Mouse (Mus musculus) cerebellum, adult 11 months (tissue): ENCODE data around the gene Utp6.
"Not testable (repeated sequence)": the region's sequence is repeated elsewhere in the genome, so short reads cannot be mapped to it uniquely, and the experiment has no call there.

Experiments
- DNase-seq: peaks from one replicate; pipeline ENCODE4 v3.0.0; 2022

The Utp6 gene

DNA sequence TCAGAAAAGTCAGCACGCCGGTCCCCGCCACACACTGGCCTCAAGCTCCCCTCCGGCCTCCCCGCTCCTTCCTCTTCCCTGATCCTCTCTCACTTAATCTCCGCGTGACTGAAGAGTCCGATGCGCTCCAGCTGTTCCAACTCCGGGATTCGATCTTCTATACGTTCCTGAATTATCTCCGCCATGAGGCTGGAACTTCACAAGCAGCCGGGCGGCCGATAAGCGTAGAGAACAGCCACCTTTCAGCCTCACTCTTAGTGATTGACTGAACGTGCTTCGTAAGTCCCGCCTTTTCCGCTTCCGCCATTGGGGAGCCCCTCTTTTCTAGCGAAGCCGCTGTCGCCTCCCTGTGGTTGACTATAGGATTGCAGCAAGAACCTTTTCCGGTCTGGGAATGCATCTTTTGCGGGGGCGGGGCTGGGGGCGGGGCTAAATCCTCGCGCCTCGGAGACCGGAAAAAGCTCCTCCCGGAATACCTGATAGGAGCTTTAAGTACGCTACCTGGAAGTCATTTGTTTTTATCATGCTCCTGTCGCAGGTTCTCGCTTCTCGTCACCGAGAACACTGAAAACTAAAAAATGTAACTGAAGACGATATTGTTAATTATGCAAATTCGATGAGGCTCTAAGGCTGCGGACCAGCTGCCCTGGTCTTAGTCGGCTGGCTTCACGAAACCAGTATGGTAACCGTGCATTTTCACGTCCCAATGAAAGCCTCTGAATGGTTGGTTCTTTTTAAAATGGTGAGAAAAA lies at the start of gene Utp6:
Gene Utp6 (minus strand): TSS at position 266 of the 752 bp plus-strand sequence.
- peak; percentile 98 for DNase-seq

GRCm38 (mm10) chr11:79994271-79994988 lies 32.2 kb upstream of the Utp6 start:
- DNase-seq, result no peak

DNA sequence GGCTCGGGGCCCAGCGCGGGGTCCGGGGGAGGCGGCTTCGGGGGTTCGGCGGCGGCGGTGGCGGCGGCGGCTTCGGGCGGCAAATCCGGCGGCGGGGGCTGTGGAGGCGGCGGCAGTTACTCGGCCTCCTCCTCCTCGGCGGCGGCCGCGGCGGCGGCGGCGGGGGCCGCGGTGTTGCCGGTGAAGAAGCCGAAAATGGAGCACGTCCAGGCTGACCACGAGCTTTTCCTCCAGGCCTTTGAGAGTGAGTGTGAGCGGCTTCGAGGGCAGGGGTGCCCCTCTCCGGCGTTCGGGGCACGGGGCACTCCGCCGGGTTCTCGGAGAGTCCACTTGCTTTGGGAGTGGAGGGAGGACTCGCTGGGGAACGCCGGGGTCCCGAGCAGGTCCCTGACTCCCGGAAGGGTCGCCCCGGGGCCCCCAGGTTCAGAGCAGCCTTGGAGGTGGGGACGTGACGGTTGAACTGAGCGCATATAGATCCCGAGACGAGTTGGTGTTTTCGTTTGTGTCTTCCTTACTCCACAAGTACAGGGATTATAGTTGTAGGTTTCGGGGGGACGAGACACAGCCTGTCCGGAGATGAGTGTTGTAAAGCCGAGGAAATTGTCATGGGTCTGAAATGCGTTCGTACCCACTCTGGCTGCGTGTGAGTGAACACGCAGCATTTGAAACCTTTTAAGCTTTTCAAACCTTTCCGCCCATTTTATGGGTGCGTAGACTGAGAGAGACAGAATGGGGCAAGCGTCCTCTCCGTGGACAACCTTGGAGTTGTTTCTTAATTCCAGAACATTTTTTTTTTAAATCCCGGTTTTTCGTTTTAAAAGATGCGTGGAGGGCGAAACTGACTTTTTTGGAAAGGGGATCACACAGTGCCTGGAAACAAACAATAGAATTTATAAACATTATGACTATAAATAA lies 31.4 kb upstream of the Utp6 start:
- no peak for DNase-seq

GRCm38 (mm10) chr11:79992592-79993355 lies 30.6 kb upstream of the Utp6 start, which contains the start of gene Suz12:
Suz12 (plus strand) TSS chr11:79993106.
- DNase-seq, result peak; percentile 94

GRCm38 (mm10) chr11:79992035-79992591 lies 29.9 kb upstream of the Utp6 start:
- DNase-seq, result no peak

DNA sequence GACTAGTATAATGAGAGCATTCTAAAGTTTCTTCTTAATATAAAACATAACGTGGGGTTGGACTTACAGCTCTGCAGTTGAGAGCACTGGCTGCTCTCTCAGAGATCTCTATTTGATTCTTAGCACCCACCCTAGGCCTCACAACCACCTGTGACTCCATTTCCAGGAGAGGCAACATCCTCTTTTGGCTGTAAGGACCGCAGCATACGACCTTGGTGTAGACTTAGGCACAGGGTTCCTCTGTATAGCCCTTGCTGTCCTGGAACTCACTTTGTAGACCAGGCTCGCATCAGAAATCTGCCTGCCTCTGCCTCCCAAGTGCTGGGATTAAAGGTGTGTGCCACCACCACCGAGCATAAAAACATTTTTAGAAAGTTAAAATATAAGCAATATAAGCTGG lies 29.4 kb upstream of the Utp6 start:
- no peak for DNase-seq

DNA sequence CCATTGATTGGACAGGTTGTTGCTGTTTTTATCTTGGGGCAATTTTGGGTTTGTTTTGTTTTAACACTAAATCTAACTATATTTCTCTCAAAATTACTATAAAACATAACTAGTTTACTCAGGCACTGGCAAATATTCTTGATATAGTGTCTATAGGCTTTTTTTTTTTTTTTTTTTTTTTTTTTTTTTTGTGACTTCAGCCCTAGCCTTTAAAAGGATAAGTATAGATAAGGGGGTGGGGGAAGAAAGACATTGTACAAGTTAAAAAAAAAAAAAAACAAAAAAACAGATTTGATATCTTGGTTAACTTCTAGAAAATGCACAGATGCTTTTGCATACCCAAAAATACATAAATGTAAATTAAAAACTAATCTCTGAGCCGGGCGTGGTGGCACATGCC lies 27.9 kb upstream of the Utp6 start:
- DNase-seq, result no peak

GRCm38 (mm10) chr11:79987896-79988295 lies 25.7 kb upstream of the Utp6 start:
- DNase-seq, result no peak

- DNase-seq, result no peak
Measured at GRCm38 (mm10) chr11:79986886-79987285, 24.7 kb upstream of the Utp6 start.

DNA sequence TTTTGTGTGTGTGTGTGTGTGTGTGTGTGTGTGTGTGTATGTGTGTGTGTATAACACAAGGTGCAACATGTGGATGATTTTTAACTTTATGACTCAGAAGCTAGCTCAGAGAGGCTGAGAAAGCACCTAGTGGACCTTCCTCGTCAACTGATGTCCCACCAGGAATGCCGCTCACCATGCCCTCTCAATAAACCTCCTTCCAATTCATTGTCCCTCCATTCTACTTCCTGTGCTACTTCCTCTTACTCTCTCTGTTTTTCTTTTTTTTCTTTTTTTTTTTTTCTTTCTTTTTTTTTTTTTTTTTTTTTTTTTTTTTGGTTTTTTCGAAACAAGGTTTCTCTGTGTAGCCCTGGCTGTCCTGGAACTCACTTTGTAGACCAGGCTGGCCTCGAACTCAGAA lies 15.6 kb upstream of the Utp6 start:
- DNase-seq, result not testable (repeated sequence)

GRCm38 (mm10) chr11:79977061-79977460 lies 14.9 kb upstream of the Utp6 start:
- not testable (repeated sequence) for DNase-seq

DNA sequence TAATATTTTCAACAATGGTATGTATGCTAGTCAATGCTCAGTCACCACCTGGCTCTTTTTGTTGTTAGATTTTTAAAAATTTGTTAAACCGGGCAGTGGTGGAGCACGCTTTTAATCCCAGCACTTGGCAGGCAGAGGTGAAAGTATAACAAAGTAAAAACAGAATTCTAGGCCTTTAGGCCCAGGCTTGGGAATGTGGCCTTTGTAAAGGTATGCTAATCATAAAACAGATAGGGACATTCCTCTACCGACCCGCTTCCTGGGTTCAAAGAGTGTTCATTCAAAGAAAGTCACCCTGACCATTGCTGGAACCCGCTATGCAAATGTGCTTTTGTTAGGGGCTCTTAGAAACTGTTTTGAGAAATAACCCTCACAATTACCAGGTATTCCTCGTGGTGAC lies 14.5 kb upstream of the Utp6 start:
- DNase-seq, result not testable (repeated sequence)

GRCm38 (mm10) chr11:79976222-79976621 lies 14.0 kb upstream of the Utp6 start:
- DNase-seq, result no peak

- no peak for DNase-seq
Measured at GRCm38 (mm10) chr11:79975377-79975776, 13.2 kb upstream of the Utp6 start.

DNA sequence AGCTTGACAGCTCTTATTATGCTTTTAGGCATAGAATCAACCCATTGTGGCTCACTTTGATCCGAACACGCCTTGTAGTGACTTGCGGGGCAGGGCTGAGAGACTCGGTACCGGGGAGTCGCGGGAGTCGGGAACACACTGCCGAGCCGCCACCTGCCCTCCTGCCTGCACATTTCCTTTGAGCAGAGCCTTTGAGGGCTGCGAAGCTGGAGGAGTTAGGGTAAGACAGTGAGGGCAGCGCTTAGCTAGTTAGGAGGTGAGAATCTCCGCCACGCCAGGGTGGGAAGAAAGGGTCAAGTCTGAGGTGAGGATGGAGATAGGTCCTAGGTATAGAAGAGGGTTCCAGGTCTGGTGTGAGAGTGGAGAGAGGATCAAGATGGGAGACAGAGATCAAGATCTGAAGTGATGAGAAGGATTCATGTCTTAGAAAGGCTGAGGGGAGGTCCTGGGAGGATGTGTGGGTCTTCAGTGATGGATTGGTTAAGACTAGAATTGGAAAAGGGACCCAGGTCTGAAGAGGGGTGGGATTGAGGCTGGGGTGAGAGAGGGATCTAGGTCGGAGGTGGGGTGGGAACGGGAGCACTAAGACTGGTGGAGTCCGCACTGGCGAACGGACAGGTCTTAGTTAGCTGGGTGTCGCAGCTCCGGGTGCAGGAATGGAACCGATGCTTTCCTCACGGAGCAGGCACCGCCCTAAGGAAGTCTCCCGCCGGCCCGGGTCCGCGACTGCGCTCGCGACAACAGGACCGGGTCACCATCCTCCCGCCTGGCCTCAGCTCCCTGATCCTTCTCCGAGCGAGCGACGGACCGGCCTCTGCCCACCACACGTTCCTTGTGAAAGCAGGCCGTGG lies 11.7 kb upstream of the Utp6 start:
- DNase-seq, result peak; percentile 36

- DNase-seq, result no peak
Measured at GRCm38 (mm10) chr11:79973133-79973532, 10.9 kb upstream of the Utp6 start.

GRCm38 (mm10) chr11:79967752-79968151 lies 5.6 kb upstream of the Utp6 start:
- DNase-seq, result no peak

GRCm38 (mm10) chr11:79965896-79966295 lies 3.7 kb upstream of the Utp6 start:
- DNase-seq, result no peak

DNA sequence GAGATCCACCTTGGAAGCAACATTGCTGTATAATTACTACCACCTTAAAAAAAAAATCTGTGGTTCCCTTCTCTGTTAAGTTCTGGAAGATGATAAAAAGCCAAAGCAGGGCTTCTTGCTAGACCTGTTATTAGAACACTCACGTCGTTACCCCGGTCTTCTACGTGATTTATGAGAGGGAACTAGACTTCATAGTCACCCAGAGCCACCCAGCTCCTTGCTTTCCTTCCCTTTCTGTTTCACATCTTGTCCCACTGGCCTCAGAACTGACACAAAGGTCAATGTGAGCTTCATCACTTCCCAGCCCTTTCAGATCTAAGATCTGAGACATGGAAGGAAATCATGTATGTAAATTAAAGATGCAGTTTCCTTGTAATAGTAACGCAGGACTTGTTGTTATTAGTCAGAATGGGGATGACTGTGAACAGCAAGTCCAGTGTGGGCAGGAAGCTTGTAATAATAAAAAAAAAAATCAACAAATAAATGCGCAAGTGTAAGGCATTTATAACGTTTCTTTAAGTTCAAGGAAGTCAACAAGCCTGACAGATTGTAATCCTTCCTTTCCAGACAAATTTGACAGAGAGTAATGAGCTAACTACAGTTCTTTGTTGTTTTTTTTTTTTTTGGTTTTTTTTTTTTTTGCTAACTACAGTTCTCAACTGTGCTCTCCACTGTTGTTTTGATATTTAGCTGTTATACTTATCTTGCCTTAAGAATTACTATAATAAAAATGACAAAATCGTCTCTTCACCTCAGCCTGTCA lies 1.2 kb upstream of the Utp6 start:
- no peak for DNase-seq

- no peak for DNase-seq
Measured at GRCm38 (mm10) chr11:79962877-79963183, 640 bp upstream of the Utp6 start.
